Mouse (Mus musculus) C2C12 (cell line): ENCODE data around the gene Mup5. TPM values are rescaled to one million over a fixed set of nuclear protein-coding genes. Genes with fewer than 3 reads are reported as not detected.

ENCODE experiments used
- polyA plus RNA-seq: library from polyadenylated mRNA; unstranded; fragments of >200 nt; fragmentation: generic; extraction: Trizol; gene quantifications from one replicate; pipeline ENCODE4 v1.2.1, GENCODE M21; 2012; ENCODE audit warnings: missing spikeins

Mup5 gene
- polyA plus RNA-seq, 1 experiment: not detected

Other genes starting within 250 kb of the Mup5 start
- not detected for gene Mup17, start 239.4 kb downstream of the Mup5 start, polyA plus RNA-seq
- not detected for gene Mup18, start 161.1 kb downstream of the Mup5 start, polyA plus RNA-seq
- gene Mup19, start 53.0 kb downstream of the Mup5 start, polyA plus RNA-seq: not detected
- gene Mup20, start 218.9 kb upstream of the Mup5 start, polyA plus RNA-seq: not detected